Mouse (Mus musculus) heart, postnatal 0 days (tissue): ENCODE results near the gene Tefm. TPM values are rescaled to one million over a fixed set of nuclear protein-coding genes. Genes with fewer than 3 reads are reported as not detected.
"Not testable (repeated sequence)": the region's sequence is repeated elsewhere in the genome, so short reads cannot be mapped to it uniquely, and the experiment has no call there.

Experiments used
- ATAC-seq: fragments of 200-750 bp; cut with Nextera tagmentation; 2 replicates; pipeline ENCODE4 v1.8.0; 2017; ENCODE audit warnings: low read depth, moderate number of reproducible peaks, moderate library complexity; ENCODE audit not compliant: insufficient read depth
- DNase-seq: peaks from one replicate; pipeline ENCODE4 v3.0.0-alpha.2; 2016; ENCODE audit warnings: low spot score
- H3K27ac ChIP-seq: fragments of 300-500 bp; sonication (generic); 2 replicates; pipeline ENCODE4 v1.5.1; 2014; ENCODE audit warnings: low read depth, mild to moderate bottlenecking
- H3K27me3 ChIP-seq: fragments of 300-500 bp; sonication (generic); 2 replicates; pipeline ENCODE4 v1.6.1; 2014; ENCODE audit warnings: low read length, mixed read lengths; ENCODE audit not compliant: control insufficient read depth, insufficient read depth
- H3K36me3 ChIP-seq: fragments of 300-500 bp; sonication (generic); replicated peaks from 2 replicates; pipeline ENCODE4 v1.6.1; 2014; ENCODE audit warnings: low read length, mixed read lengths; ENCODE audit not compliant: control insufficient read depth, insufficient read depth
- H3K4me1 ChIP-seq: fragments of 300-500 bp; sonication (generic); 2 replicates; pipeline ENCODE4 v1.6.1; 2014; ENCODE audit warnings: antibody characterized with exemption; ENCODE audit not compliant: control insufficient read depth, insufficient read depth
- H3K4me2 ChIP-seq: fragments of 300-500 bp; sonication (generic); 2 replicates; pipeline ENCODE4 v1.6.1; 2014; ENCODE audit warnings: low read depth, mild to moderate bottlenecking, low read length, moderate library complexity
- H3K4me3 ChIP-seq: fragments of 300-500 bp; sonication (generic); 2 replicates; pipeline ENCODE4 v1.5.1; 2014; ENCODE audit warnings: low read depth, low read length
- H3K9ac ChIP-seq: fragments of 300-500 bp; sonication (generic); replicated peaks from 2 replicates; pipeline ENCODE4 v1.6.1; 2014; ENCODE audit warnings: low read depth, low read length, mixed read lengths
- H3K9me3 ChIP-seq: fragments of 300-500 bp; sonication (generic); replicated peaks from 2 replicates; pipeline ENCODE4 v1.6.1; 2016; ENCODE audit warnings: low read length; ENCODE audit not compliant: control insufficient read depth
- CTCF ChIP-seq: IDR thresholded peaks from 2 replicates; pipeline ENCODE4 v1.5.1; 2016; ENCODE audit warnings: antibody characterized with exemption, control low read depth, low read depth
- EP300 ChIP-seq: IDR thresholded peaks from 2 replicates; pipeline ENCODE4 v1.6.1; 2016; ENCODE audit warnings: antibody characterized with exemption, low read depth
- WGBS: fragments of 180-500 bp; shearing (Covaris S2); extraction: QIAGEN DNeasy Blood & Tissue Kit; methylation state at CpG from one replicate; pipeline ENCODE4 v1.1.7; 2014; 5-methylcytosine and 5-hydroxymethylcytosine counted together
- polyA plus RNA-seq: library from polyadenylated mRNA; unstranded; fragments of >200 nt; fragmentation: Nextera tagmentation; extraction: Ambion mirVana; gene quantifications from 2 replicates; pipeline ENCODE4 v1.2.1, GENCODE M21; 2015
- total RNA-seq: library from RNA; depleted of rRNA; stranded (reverse); fragments of >200 nt; gene quantifications from 2 replicates; pipeline ENCODE4 v1.2.3, GENCODE M21; 2014; ENCODE audit warnings: low replicate concordance

Tefm gene
- total and polyA plus RNA-seq, 2 experiments from 2014 or later = 39.9 to 40.3 TPM

GRCm38 (mm10) chr11:80150566-80150965 is 8.6 kb upstream of the Tefm start:
- H3K27me3 ChIP-seq = peaks cover 11% of the 10 kb centered on the region
- no peaks in the 10 kb centered on the region for H3K36me3 ChIP-seq
- no peaks in the 10 kb centered on the region for H3K9me3 ChIP-seq
- ATAC-seq (no peak), DNase-seq (no peak)
- H3K9ac ChIP-seq = no peak overlapping the region
- 66% methylated on average over 5 of the region's 5 CpGs for WGBS
- H3K4me2 ChIP-seq = no peak overlapping the region
- H3K4me1 ChIP-seq = no peaks in the 10 kb centered on the region
- no peak for TF ChIP-seq EP300
- TF ChIP-seq CTCF = no peak
- H3K4me3 ChIP-seq = no peak overlapping the region
- no peak overlapping the region for H3K27ac ChIP-seq

- DNase-seq = no peak
- Histone ChIP-seq H3K36me3 (no peaks in the 10 kb centered on the region), H3K4me2 (no peak overlapping the region), H3K9ac (no peak overlapping the region), H3K9me3 (no peaks in the 10 kb centered on the region), H3K27me3 (peaks cover 6% of the 10 kb centered on the region), H3K4me3 (no peak overlapping the region), H3K4me1 (no peaks in the 10 kb centered on the region), H3K27ac (no peak overlapping the region)
- ATAC-seq = no peak
- TF ChIP-seq CTCF = no peak
- WGBS = 77% methylated on average over 8 of the region's 8 CpGs
Measured at GRCm38 (mm10) chr11:80149412-80150023, 7.5 kb upstream of the Tefm start.

GRCm38 (mm10) chr11:80148974-80149373 is 7.0 kb upstream of the Tefm start:
- H3K4me2 ChIP-seq, DNase-seq, H3K27ac ChIP-seq, H3K4me3 ChIP-seq, H3K27me3 ChIP-seq, ATAC-seq, H3K4me1 ChIP-seq, H3K36me3 ChIP-seq, H3K9ac ChIP-seq, H3K9me3 ChIP-seq: not testable (repeated sequence)
- 35% methylated on average over 1 of the region's 4 CpGs for WGBS

GRCm38 (mm10) chr11:80148313-80148712 is 6.3 kb upstream of the Tefm start:
- Histone ChIP-seq H3K4me1 (no peaks in the 10 kb centered on the region), H3K4me2 (no peak overlapping the region), H3K27ac (no peak overlapping the region), H3K9me3 (no peaks in the 10 kb centered on the region), H3K9ac (no peak overlapping the region), H3K4me3 (no peak overlapping the region), H3K36me3 (no peaks in the 10 kb centered on the region), H3K27me3 (no peaks in the 10 kb centered on the region)
- TF ChIP-seq EP300 (peak; percentile 53; the same call in 1 of the 2 replicates), CTCF (no peak)
- WGBS = 28% methylated on average over 1 of the region's 1 CpGs
- ATAC-seq = peak; percentile 75
- DNase-seq = peak; percentile 34

- no peak overlapping the region for H3K27ac ChIP-seq
- ATAC-seq = no peak
- WGBS = 58% methylated on average over 6 of the region's 6 CpGs
Measured at GRCm38 (mm10) chr11:80147748-80148147, 5.8 kb upstream of the Tefm start.

GRCm38 (mm10) chr11:80145787-80146275 is 3.9 kb upstream of the Tefm start:
- no peaks in the 10 kb centered on the region for H3K9me3 ChIP-seq
- H3K4me3 ChIP-seq = no peak overlapping the region
- no peak for TF ChIP-seq EP300
- TF ChIP-seq CTCF = no peak
- no peaks in the 10 kb centered on the region for H3K36me3 ChIP-seq
- no peak overlapping the region for H3K9ac ChIP-seq
- WGBS = 41% methylated on average over 10 of the region's 10 CpGs
- no peak for DNase-seq
- H3K4me1 ChIP-seq = peaks cover 6% of the 10 kb centered on the region; the same call in 1 of the 2 replicates
- no peak overlapping the region; the same call in 1 of the 2 replicates for H3K27ac ChIP-seq
- no peak for ATAC-seq
- no peak overlapping the region for H3K4me2 ChIP-seq
- H3K27me3 ChIP-seq = no peaks in the 10 kb centered on the region

More at GRCm38 (mm10) chr11:80147748-80148147, 5.8 kb upstream of the Tefm start:
- H3K4me1 ChIP-seq = peaks cover 3% of the 10 kb centered on the region; the same call in 1 of the 2 replicates
- no peak for DNase-seq
- no peaks in the 10 kb centered on the region for H3K9me3 ChIP-seq
- no peaks in the 10 kb centered on the region for H3K27me3 ChIP-seq
- H3K4me3 ChIP-seq = no peak overlapping the region
- H3K36me3 ChIP-seq = no peaks in the 10 kb centered on the region
- H3K4me2 ChIP-seq = no peak overlapping the region
- no peak for TF ChIP-seq EP300
- H3K9ac ChIP-seq = no peak overlapping the region
